Mouse (Mus musculus) B cell, adult (primary cell): ENCODE data around the gene Igsf10. TPM values are rescaled to one million over a fixed set of nuclear protein-coding genes. Genes with fewer than 3 reads are reported as not detected.

Source experiments
- total RNA-seq: library from RNA; stranded (reverse); gene quantifications from 4 replicates; pipeline ENCODE4 v1.2.4, GENCODE M21; 2023; ENCODE audit not compliant: inconsistent age

Igsf10 gene
- 0.06 TPM in 1 of 4 replicates, not detected in the others for total RNA-seq

DNA sequence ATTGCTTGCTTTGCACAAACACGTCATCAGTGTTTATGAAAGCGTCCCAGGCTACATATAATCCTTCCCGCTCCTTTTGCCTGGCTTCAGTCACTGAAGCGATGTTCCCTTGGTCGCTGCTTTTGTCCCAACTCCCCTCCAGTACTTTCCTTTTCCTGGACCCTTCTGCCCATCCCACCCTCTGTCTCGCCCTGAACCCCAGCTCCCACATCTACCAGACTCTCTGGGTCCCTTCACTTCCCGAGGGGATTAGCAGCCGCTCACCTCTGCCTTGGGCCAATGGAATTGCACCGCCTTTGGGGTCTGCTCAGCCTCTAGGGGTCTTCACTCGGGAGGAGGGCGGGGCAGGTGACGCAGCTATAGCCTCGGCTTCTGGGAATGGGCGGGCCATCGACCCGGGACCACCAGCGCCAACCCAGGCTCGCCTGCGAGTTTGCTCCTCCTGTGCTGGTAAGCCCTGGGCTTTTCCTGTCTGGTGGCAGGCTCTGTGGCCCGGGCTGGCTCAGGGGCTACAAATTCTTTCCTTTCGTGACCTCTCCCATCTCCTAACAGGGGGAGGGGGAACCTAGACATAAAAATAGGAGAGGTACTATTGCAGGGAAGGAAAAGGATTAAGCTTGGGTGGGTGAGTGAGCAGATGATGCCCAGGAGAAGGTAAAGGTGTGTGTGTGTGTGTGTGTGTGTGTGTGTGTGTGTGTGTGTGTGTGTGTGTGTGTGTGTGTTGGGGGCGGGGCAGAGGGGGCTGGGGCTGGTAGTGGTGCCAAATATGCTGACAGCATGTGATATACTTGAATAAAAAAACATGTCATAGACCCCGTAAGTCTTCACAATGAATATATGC, at the start of gene Igsf10:
Gene Igsf10 (minus strand): TSS at position 330 of the 841 bp plus-strand sequence.

Other genes starting within 250 kb of the Igsf10 start
- gene Gpr171, start 242.6 kb downstream of the Igsf10 start, total RNA-seq, result 99.8 to 111 TPM (median 103 TPM) in 4 replicates
- gene P2ry14, start 190.8 kb downstream of the Igsf10 start, total RNA-seq, result 0.29 to 3.0 TPM (median 0.62 TPM) in 4 replicates
- not detected in 4 replicates for gene Gpr87, start 149.3 kb downstream of the Igsf10 start, total RNA-seq
- gene P2ry13, start 133.5 kb downstream of the Igsf10 start, total RNA-seq, result 0.90 to 1.9 TPM (median 1.2 TPM) in 4 replicates
- gene P2ry12, start 81.5 kb downstream of the Igsf10 start, total RNA-seq, result 0.72 to 1.3 TPM (median 1.0 TPM) in 4 replicates